Comparison of ENCODE assay signal across 15 mouse cellular contexts in genomic region chr15:79374760-79375159, GRCm38 (mm10). TPM values are rescaled to one million over a fixed set of nuclear protein-coding genes. Genes with fewer than 3 reads are reported as not detected.
DNase-seq lines count a peak whose midpoint lies in the region; ATAC-seq and TF ChIP-seq lines count a peak whose summit lies in the region.
"Had no signal": no experiment of that assay in that cellular context is flagged by ENCODE, and none has a peak within 500 bp of the region (broad histone marks: within the 10 kb centered on the region; RNA-seq: fewer than 3 reads in every experiment).

No protein-coding gene starts in this region.

- no peaks in the 10 kb centered on the region for H3K9me3 ChIP-seq in lung, embryonic 14.5 days (ENCODE audit: low read depth, low read length)
- no peaks in the 10 kb centered on the region for H3K9me3 ChIP-seq in lung, postnatal 0 days (ENCODE audit: low read length)
- H3K9me3 ChIP-seq in midbrain, embryonic 14.5 days (ENCODE audit: control insufficient read depth, low read length) = no peaks in the 10 kb centered on the region

- TF ChIP-seq CTCF in lung, embryonic 14.5 days (IDR thresholded peaks at IDR 0.05; ENCODE audit: low read depth) = no peak
- TF ChIP-seq CTCF in lung, postnatal 0 days (IDR thresholded peaks at IDR 0.05) = no peak
- no peak for TF ChIP-seq CTCF in kidney, adult 2 months (conservative IDR thresholded peaks at IDR 0.05; ENCODE audit: insufficient read depth, insufficient read length, low read depth, low read length)

- no peak for TF ChIP-seq EP300 in lung, postnatal 0 days (IDR thresholded peaks at IDR 0.05)

- ATAC-seq in lung, embryonic 14.5 days (ENCODE audit: insufficient read depth) = no peak
- ATAC-seq in lung, postnatal 0 days = no peak
- no peak for ATAC-seq in midbrain, embryonic 14.5 days (ENCODE audit: low FRiP score, low TSS enrichment)
- ATAC-seq: activated CD4-positive, CD25-positive, alpha-beta regulatory T cell, adult 4 months; forebrain, postnatal 0 days; intestine, embryonic 16.5 days had no signal

- H3K4me1 ChIP-seq in lung, embryonic 14.5 days (ENCODE audit: insufficient read depth) = no peaks in the 10 kb centered on the region
- H3K4me1 ChIP-seq in lung, postnatal 0 days (ENCODE audit: insufficient read depth, low read depth, low read length) = peaks cover 5% of the 10 kb centered on the region
- no peaks in the 10 kb centered on the region for H3K4me1 ChIP-seq in midbrain, embryonic 14.5 days (ENCODE audit: control insufficient read depth, insufficient read depth, low read length)
- H3K4me1 ChIP-seq in kidney, adult 2 months (ENCODE audit: control insufficient read depth, insufficient read depth, low read length) = peaks cover 2% of the 10 kb centered on the region; the same call in 1 of the 2 replicates

- H3K4me2 ChIP-seq in lung, embryonic 14.5 days = no peak overlapping the region
- no peak overlapping the region for H3K4me2 ChIP-seq in lung, postnatal 0 days (replicated peaks; ENCODE audit: low read depth, low read length)
- no peak overlapping the region for H3K4me2 ChIP-seq in midbrain, embryonic 14.5 days (ENCODE audit: low read length)

- no peaks in the 10 kb centered on the region for H3K27me3 ChIP-seq in lung, embryonic 14.5 days (ENCODE audit: insufficient read depth, low read length)
- no peaks in the 10 kb centered on the region for H3K27me3 ChIP-seq in lung, postnatal 0 days (replicated peaks; ENCODE audit: insufficient read depth, low read length)
- H3K27me3 ChIP-seq in midbrain, embryonic 14.5 days (ENCODE audit: control insufficient read depth, insufficient read depth, low read length) = no peaks in the 10 kb centered on the region
- H3K27me3 ChIP-seq in kidney, adult 2 months (replicated peaks; ENCODE audit: control insufficient read depth, insufficient read depth, low read length) = no peaks in the 10 kb centered on the region

- WGBS in lung, embryonic 14.5 days = 40% methylated on average over 3 of the region's 3 CpGs
- 42% methylated on average over 3 of the region's 3 CpGs for WGBS in lung, postnatal 0 days
- WGBS in midbrain, embryonic 14.5 days = 58% methylated on average over 3 of the region's 3 CpGs
- WGBS in kidney, adult 2 months = 84% methylated on average over 3 of the region's 3 CpGs

- H3K4me3 ChIP-seq in lung, embryonic 14.5 days (ENCODE audit: low read depth, low read length) = no peak overlapping the region
- H3K4me3 ChIP-seq in lung, postnatal 0 days (ENCODE audit: low read depth, low read length) = no peak overlapping the region
- H3K4me3 ChIP-seq in midbrain, embryonic 14.5 days (replicated peaks; ENCODE audit: low read depth, low read length) = no peak overlapping the region
- no peak overlapping the region for H3K4me3 ChIP-seq in kidney, adult 2 months (ENCODE audit: insufficient read depth, low read depth, low read length)
- H3K4me3 ChIP-seq: erythroblast, embryonic 14.5 days had no signal

- peak overlapping the region; percentile 74 for H3K27ac ChIP-seq in lung, embryonic 14.5 days (ENCODE audit: low read depth)
- no peak overlapping the region for H3K27ac ChIP-seq in lung, postnatal 0 days (ENCODE audit: low read length)
- H3K27ac ChIP-seq in midbrain, embryonic 14.5 days (replicated peaks; ENCODE audit: low read depth, low read length) = peak overlapping the region; percentile 37; the same call in 1 of the 2 replicates
- H3K27ac ChIP-seq in kidney, adult 2 months (ENCODE audit: insufficient read depth, low read depth, low read length) = no peak overlapping the region

- no peak overlapping the region for H3K9ac ChIP-seq in lung, embryonic 14.5 days
- no peak overlapping the region for H3K9ac ChIP-seq in lung, postnatal 0 days (replicated peaks; ENCODE audit: low read depth)
- H3K9ac ChIP-seq in midbrain, embryonic 14.5 days (replicated peaks; ENCODE audit: low read length) = no peak overlapping the region; the same call in 1 of the 2 replicates
- H3K9ac ChIP-seq: forebrain, postnatal 0 days had no signal

- DNase-seq in lung, embryonic 14.5 days = no peak
- DNase-seq in lung, postnatal 0 days (ENCODE audit: low spot score) = no peak
- peak; percentile 61 for DNase-seq in R1 (ENCODE audit: low read depth, low spot score)
- no peak for DNase-seq in midbrain, embryonic 14.5 days
- peak; percentile 75 for DNase-seq in thymus, postnatal 25 days
- no peak for DNase-seq in kidney, postnatal 25 days
- DNase-seq in kidney, adult 2 months = no peak
- DNase-seq: cerebellum, postnatal 14 days; forebrain, postnatal 0 days; kidney, postnatal 10 days; layer of hippocampus, adult 9-11 months; right cerebral cortex, postnatal 14 days had no signal

- no peak for TF ChIP-seq POLR2A in kidney, adult 2 months (IDR thresholded peaks at IDR 0.05; ENCODE audit: low read depth, low read length)

- peaks cover 72% of the 10 kb centered on the region for H3K36me3 ChIP-seq in lung, embryonic 14.5 days (ENCODE audit: insufficient read depth)
- peaks cover 23% of the 10 kb centered on the region; the same call in 1 of the 2 replicates for H3K36me3 ChIP-seq in lung, postnatal 0 days (ENCODE audit: insufficient read depth, low read length)
- H3K36me3 ChIP-seq in midbrain, embryonic 14.5 days (ENCODE audit: control insufficient read depth, insufficient read depth, low read length) = peaks cover 69% of the 10 kb centered on the region
- no peaks in the 10 kb centered on the region for H3K36me3 ChIP-seq in kidney, adult 2 months (ENCODE audit: control insufficient read depth, insufficient read depth, low read length)

RNA-seq across cellular contexts. Expression of gene Maff, which starts 28.3 kb away (rescaled TPM):
- 3.3 and 4.3 TPM in 2 replicates for polyA plus RNA-seq in lung, embryonic 14.5 days (2014; fragmentation: Nextera tagmentation; extraction: Ambion mirVana)
- 10.6 and 10.8 TPM in 2 replicates for polyA plus RNA-seq in lung, postnatal 0 days (2015; fragmentation: Nextera tagmentation; extraction: Ambion mirVana)
- 1.0 and 1.2 TPM in 2 replicates for polyA plus RNA-seq in midbrain, embryonic 14.5 days (2014; fragmentation: Nextera tagmentation; extraction: Ambion mirVana)
- 1.2 and 1.3 TPM in 2 replicates for polyA plus RNA-seq in kidney, adult 2 months (2012; rRNA removed)

RNA-seq across cellular contexts. Expression of gene Tmem184b, which starts 28.6 kb away (rescaled TPM):
- 77.3 and 78.3 TPM in 2 replicates for polyA plus RNA-seq in lung, embryonic 14.5 days (2014; fragmentation: Nextera tagmentation; extraction: Ambion mirVana)
- 55.3 and 56.7 TPM in 2 replicates for polyA plus RNA-seq in lung, postnatal 0 days (2015; fragmentation: Nextera tagmentation; extraction: Ambion mirVana)
- polyA plus RNA-seq in midbrain, embryonic 14.5 days (2014; fragmentation: Nextera tagmentation; extraction: Ambion mirVana) = 32.2 and 36.6 TPM in 2 replicates
- 69.0 and 81.0 TPM in 2 replicates for polyA plus RNA-seq in kidney, adult 2 months (2012; rRNA removed)

RNA-seq across cellular contexts. Expression of gene Pla2g6, which starts 46.6 kb away (rescaled TPM):
- polyA plus RNA-seq in lung, embryonic 14.5 days (2014; fragmentation: Nextera tagmentation; extraction: Ambion mirVana) = 15.2 and 18.4 TPM in 2 replicates
- polyA plus RNA-seq in lung, postnatal 0 days (2015; fragmentation: Nextera tagmentation; extraction: Ambion mirVana) = 11.8 and 13.7 TPM in 2 replicates
- polyA plus RNA-seq in midbrain, embryonic 14.5 days (2014; fragmentation: Nextera tagmentation; extraction: Ambion mirVana) = 26.0 and 28.2 TPM in 2 replicates
- 24.6 and 28.7 TPM in 2 replicates for polyA plus RNA-seq in kidney, adult 2 months (2012; rRNA removed)

Comparison
In these comparisons a context has a peak if more than half of its experiments do, and no peak if none do; other contexts are left out.
1. H3K27ac ChIP-seq: peak in lung, embryonic 14.5 days (single experiment) and midbrain, embryonic 14.5 days (single experiment); none in lung, postnatal 0 days (single experiment) and kidney, adult 2 months (single experiment).
2. DNase-seq: peak in R1 (single experiment) and thymus, postnatal 25 days (single experiment); none in lung, embryonic 14.5 days (single experiment), lung, postnatal 0 days (single experiment), midbrain, embryonic 14.5 days (single experiment), kidney, postnatal 25 days (0 of 2) and kidney, adult 2 months (single experiment).